Mouse (Mus musculus) C2C12 (cell line): ENCODE data around the gene Mrpl4. TPM values are rescaled to one million over a fixed set of nuclear protein-coding genes. Genes with fewer than 3 reads are reported as not detected.
A peak's percentile ranks its signal among the peaks of the same experiment; 100 is the strongest.

Source experiments
- H3K27me3 ChIP-seq: one replicate; pipeline ENCODE4 v1.6.1; 2011; ENCODE audit not compliant: control insufficient read depth, insufficient read depth, insufficient read length
- H3K36me3 ChIP-seq: one replicate; pipeline ENCODE4 v1.6.1; 2011; ENCODE audit not compliant: control insufficient read depth, insufficient read depth
- H3K4me3 ChIP-seq: one replicate; pipeline ENCODE4 v1.5.1; 2011; ENCODE audit warnings: mild to moderate bottlenecking, control low read depth; ENCODE audit not compliant: poor library complexity, insufficient read depth, severe bottlenecking
- H3K79me2 ChIP-seq: one replicate; pipeline ENCODE4 v1.6.1; 2011; ENCODE audit not compliant: control insufficient read depth, insufficient read depth
- H3K79me3 ChIP-seq: one replicate; pipeline ENCODE4 v1.6.1; 2011; ENCODE audit warnings: low read depth, control low read depth
- H3ac ChIP-seq: one replicate; pipeline ENCODE3; 2011; ENCODE audit warnings: low read depth; ENCODE audit not compliant: control insufficient read depth, insufficient read length
- CEBPB ChIP-seq: IDR thresholded peaks from one replicate; pipeline ENCODE4 v1.6.1; 2011; ENCODE audit warnings: low read depth, mild to moderate bottlenecking, control low read depth, moderate library complexity
- CTCF ChIP-seq: IDR thresholded peaks from one replicate; pipeline ENCODE4 v1.5.1; 2011; ENCODE audit not compliant: control insufficient read depth, insufficient read depth, insufficient read length
- FOSL1 ChIP-seq: IDR thresholded peaks from one replicate; pipeline ENCODE4 v1.8.0; 2011; ENCODE audit warnings: mild to moderate bottlenecking, low read length; ENCODE audit not compliant: poor library complexity, insufficient read depth, severe bottlenecking
- MAX ChIP-seq: IDR thresholded peaks from one replicate; pipeline ENCODE4 v1.6.1; 2011; ENCODE audit warnings: mild to moderate bottlenecking, control low read depth
- MYOD1 ChIP-seq: IDR thresholded peaks from one replicate; pipeline ENCODE4 v1.6.1; 2011; ENCODE audit warnings: low read depth; ENCODE audit not compliant: control insufficient read depth, insufficient read length
- MYOG ChIP-seq: IDR thresholded peaks from one replicate; pipeline ENCODE4 v1.6.1; 2011; ENCODE audit not compliant: control insufficient read depth, insufficient read length; ENCODE audit errors: extremely low read depth
- USF1 ChIP-seq: IDR thresholded peaks from one replicate; pipeline ENCODE4 v1.6.1; 2011; ENCODE audit warnings: low read depth, mild to moderate bottlenecking, control low read depth, moderate library complexity
- polyA plus RNA-seq: library from polyadenylated mRNA; unstranded; fragments of >200 nt; fragmentation: generic; extraction: Trizol; gene quantifications from one replicate; pipeline ENCODE4 v1.2.1, GENCODE M21; 2012; ENCODE audit warnings: missing spikeins

Gene Mrpl4
- polyA plus RNA-seq, 1 experiment = 107 TPM

DNA sequence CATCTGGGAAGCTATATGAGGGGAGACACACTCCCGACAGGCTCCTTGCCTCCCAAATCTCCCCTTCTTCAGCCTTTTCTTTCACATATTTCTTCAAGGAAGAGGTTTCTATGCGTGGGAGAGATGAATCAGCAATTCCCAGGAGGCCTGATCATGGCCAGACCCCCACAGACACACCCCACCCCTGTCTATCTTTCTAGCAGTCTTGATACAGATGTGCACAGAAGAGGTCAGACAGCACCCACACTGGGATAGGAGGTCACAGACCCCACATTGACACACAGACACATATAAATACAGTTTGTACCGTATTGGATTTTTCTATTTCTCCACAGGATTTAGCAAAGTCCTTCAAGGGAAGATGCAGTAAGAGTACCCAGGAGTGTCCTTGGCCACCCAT is 36.5 kb upstream of the Mrpl4 start:
- TF ChIP-seq MYOD1 (no peak), MYOG (no peak), MAX (no peak), USF1 (no peak), CEBPB (no peak), CTCF (no peak), FOSL1 (no peak)
- peaks cover 18% of the 10 kb centered on the region for H3K79me3 ChIP-seq
- no peak overlapping the region for H3ac ChIP-seq
- H3K27me3 ChIP-seq = no peaks in the 10 kb centered on the region
- H3K4me3 ChIP-seq = no peak overlapping the region
- peaks cover 34% of the 10 kb centered on the region for H3K79me2 ChIP-seq
- peaks cover 26% of the 10 kb centered on the region for H3K36me3 ChIP-seq

DNA sequence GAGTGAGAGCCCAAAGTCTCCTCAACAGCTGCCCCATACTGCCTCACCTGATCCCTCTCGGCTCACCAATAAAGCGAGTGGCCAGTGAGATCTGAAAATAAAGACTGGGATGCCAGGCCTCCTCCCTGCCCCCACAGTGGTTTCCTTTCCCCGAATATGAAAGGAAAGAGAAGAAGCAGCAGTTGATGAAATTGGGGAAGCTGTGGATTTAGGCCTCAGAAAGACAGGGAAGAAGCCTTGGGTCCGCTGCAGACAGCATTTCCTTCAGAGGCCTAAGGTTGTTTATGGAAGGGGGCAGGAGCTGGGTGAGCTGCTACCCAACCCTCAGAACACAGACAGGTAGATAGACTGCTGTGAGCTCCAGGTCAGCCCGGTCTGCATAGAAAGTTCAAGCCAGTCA is 35.8 kb upstream of the Mrpl4 start:
- Histone ChIP-seq H3ac (no peak overlapping the region), H3K4me3 (no peak overlapping the region), H3K36me3 (peaks cover 26% of the 10 kb centered on the region), H3K79me3 (peaks cover 25% of the 10 kb centered on the region), H3K79me2 (peaks cover 41% of the 10 kb centered on the region), H3K27me3 (no peaks in the 10 kb centered on the region)
- TF ChIP-seq MYOD1 (no peak), CEBPB (no peak), MYOG (no peak), USF1 (no peak), CTCF (no peak), MAX (no peak), FOSL1 (no peak)

DNA sequence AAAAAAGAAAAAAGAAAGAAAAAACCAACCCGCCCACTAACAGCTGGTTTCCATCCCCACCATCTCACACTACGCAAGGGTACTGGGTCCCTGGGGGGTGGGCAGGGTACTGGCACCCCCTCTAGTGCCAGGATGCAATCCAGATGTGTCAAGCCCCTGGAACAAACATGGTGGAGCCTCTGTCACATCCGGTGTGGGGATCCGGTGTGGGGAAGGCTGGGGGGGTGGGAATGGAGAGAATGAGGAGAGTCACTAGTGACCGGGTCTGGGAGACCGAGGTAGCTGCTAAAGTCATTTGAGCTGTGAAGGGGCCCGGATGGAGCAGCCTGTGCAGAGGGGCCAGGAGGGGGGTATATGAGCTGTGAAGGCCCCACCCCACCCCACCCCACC is 30.8 kb upstream of the Mrpl4 start:
- H3K27me3 ChIP-seq = no peaks in the 10 kb centered on the region
- H3K79me2 ChIP-seq = peaks cover 83% of the 10 kb centered on the region
- TF ChIP-seq CEBPB = no peak
- TF ChIP-seq FOSL1 = no peak
- TF ChIP-seq USF1 = no peak
- TF ChIP-seq MYOG = no peak
- TF ChIP-seq MYOD1 = no peak
- no peak for TF ChIP-seq CTCF
- no peak for TF ChIP-seq MAX
- peaks cover 22% of the 10 kb centered on the region for H3K36me3 ChIP-seq
- peaks cover 51% of the 10 kb centered on the region for H3K79me3 ChIP-seq
- peak overlapping the region; percentile 29 for H3ac ChIP-seq
- H3K4me3 ChIP-seq = no peak overlapping the region

DNA sequence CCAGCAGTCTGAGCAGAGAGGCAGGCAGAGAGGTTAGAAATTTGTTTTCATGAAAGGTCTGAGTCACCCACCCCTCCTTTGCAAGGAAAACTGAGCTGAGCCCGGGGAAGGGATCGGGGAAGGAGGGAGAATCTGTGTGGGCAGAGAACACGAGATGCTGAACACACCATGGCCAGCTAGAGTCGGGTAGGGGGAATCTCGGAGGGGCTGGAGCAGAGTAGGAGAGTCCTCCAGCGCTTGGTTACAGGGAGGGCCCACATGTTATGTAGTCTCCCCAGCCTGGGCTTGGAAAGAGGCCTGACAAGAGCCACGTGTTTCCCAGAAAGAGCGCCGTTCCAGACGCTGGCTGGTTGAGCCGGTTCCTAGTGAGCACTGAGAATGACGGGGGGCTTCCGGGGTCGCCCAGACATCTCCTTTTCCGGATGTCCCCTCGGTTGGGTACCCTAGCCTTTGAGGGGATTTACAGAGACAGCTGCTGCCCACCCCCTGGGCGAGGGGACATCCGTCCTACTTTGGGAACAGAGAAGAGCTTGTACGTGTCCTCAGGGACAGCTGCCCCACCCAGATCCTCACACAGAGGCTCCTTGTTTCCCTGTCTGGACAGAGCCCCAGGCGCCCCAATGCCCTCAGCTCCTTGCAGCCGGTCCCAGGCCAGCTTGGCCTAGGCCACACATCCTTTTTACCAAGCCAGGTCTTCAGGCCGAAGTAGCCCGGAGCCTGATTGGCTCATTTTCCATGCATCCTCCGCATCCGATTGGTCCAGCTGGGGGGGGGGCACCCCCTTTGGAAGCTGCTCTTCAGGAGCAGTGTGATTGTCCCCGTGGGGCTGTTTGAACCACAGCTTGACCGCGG is 30.2 kb upstream of the Mrpl4 start:
- no peak for TF ChIP-seq MYOD1
- TF ChIP-seq MAX = peak; percentile 7
- peak overlapping the region; percentile 83 for H3ac ChIP-seq
- H3K79me2 ChIP-seq = peaks cover 81% of the 10 kb centered on the region
- peaks cover 51% of the 10 kb centered on the region for H3K79me3 ChIP-seq
- H3K36me3 ChIP-seq = peaks cover 18% of the 10 kb centered on the region
- H3K4me3 ChIP-seq = no peak overlapping the region
- no peaks in the 10 kb centered on the region for H3K27me3 ChIP-seq

DNA sequence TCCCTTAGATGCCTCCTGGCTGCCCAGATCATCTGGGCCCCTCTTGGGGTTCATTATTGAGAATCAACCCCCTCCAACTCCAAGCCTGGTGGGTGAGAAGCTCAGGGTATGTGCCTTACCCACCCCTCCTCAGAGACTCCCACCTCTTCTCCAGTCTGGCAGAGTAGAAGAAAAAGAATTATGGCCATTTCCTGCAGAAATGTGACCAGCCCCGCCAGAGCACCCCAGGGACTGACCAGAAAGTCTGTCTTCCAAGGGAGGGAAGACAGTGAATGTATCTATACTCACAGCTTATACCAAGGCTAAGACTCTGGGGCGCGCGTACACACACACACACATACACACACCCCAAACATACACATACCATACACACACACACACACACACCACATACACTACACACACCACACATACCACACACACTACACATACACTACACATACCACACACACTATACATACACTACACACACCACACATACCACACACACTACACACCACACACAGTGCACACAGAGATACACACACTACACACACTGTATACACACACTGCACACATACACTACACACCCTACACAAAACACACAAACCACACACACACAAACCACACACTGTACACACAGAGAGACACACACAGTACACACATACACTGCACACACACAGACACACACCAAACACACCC is 29.4 kb upstream of the Mrpl4 start:
- no peak overlapping the region for H3ac ChIP-seq
- no peaks in the 10 kb centered on the region for H3K27me3 ChIP-seq
- TF ChIP-seq USF1 (no peak), CTCF (no peak), CEBPB (no peak), MAX (no peak), MYOD1 (no peak), MYOG (no peak)
- H3K4me3 ChIP-seq = no peak overlapping the region
- peaks cover 11% of the 10 kb centered on the region for H3K36me3 ChIP-seq
- peaks cover 51% of the 10 kb centered on the region for H3K79me3 ChIP-seq
- H3K79me2 ChIP-seq = peaks cover 73% of the 10 kb centered on the region
